ENCODE assay signal across 8 mouse cellular contexts in the genomic region with DNA sequence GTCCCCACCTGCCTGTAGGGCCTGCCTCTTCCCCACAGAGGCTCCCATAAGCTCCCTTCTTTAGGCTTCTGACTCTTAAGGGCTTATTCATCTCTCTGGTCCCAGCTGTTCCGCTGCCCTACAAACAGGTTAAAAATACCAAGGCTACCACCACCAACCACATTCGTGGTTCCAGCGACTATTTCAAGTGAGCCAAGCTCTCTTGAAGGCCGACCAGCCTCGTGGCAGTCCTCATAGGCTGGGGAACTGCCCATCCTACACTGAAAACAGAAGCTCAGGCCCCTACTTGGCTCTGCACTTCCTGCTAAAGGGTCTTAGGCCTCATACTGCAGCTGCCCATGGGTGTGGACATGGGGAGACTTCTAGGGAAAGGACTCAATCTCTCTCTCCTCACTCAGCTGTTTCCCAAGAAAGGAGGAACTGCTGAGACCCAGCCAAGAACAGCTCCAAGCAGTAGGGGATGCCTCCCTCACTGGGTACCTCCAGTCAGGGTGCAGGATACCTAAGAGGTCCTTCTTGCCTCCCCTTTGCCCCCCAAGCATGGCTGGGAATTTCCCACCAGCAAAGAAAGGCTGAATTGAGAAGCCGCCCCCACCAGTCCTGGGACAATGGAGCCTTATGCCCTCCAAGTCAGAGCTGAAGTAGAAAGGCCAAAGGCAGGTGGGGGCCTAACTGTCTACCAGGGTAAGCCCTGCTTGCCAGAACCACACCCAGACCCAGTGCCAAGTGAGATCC. TPM values are rescaled to one million over a fixed set of nuclear protein-coding genes. Genes with fewer than 3 reads are reported as not detected.
DNase-seq lines count a peak whose midpoint lies in the region; ATAC-seq and TF ChIP-seq lines count a peak whose summit lies in the region.

No protein-coding gene starts in this region.

- DNase-seq in lung, embryonic 14.5 days, result no peak
- DNase-seq in lung, postnatal 10 days, result no peak
- no peak for DNase-seq in ovary, postnatal 10 days (ENCODE audit: low spot score)
- DNase-seq in gastrocnemius, postnatal 4 days (ENCODE audit: low spot score in 2 of 2), result no peak
- no peak for DNase-seq in gastrocnemius, postnatal 25 days

- ATAC-seq in lung, embryonic 14.5 days (ENCODE audit: insufficient read depth), result no peak
- ATAC-seq in forebrain, embryonic 13.5 days, result no peak; the same call in 1 of the 2 replicates
- no peak for ATAC-seq in intestine, postnatal 0 days
- no peak for ATAC-seq in neural tube, embryonic 14.5 days (ENCODE audit: low read depth)

- peaks cover 32% of the 10 kb centered on the region for H3K36me3 ChIP-seq in lung, embryonic 14.5 days (ENCODE audit: insufficient read depth)
- peaks cover 31% of the 10 kb centered on the region for H3K36me3 ChIP-seq in forebrain, embryonic 13.5 days (ENCODE audit: poor library complexity, severe bottlenecking)
- H3K36me3 ChIP-seq in intestine, postnatal 0 days (ENCODE audit: control insufficient read depth, insufficient read depth), result peaks cover 30% of the 10 kb centered on the region
- peaks cover 21% of the 10 kb centered on the region for H3K36me3 ChIP-seq in neural tube, embryonic 14.5 days (ENCODE audit: control insufficient read depth, insufficient read depth, low read length)

- no peaks in the 10 kb centered on the region for H3K27me3 ChIP-seq in lung, embryonic 14.5 days (ENCODE audit: insufficient read depth, low read length)
- no peaks in the 10 kb centered on the region for H3K27me3 ChIP-seq in forebrain, embryonic 13.5 days
- H3K27me3 ChIP-seq in intestine, postnatal 0 days (replicated peaks; ENCODE audit: control insufficient read depth, insufficient read depth, low read length), result no peaks in the 10 kb centered on the region
- H3K27me3 ChIP-seq in neural tube, embryonic 14.5 days (ENCODE audit: control insufficient read depth, insufficient read depth, low read length), result no peaks in the 10 kb centered on the region

- TF ChIP-seq CTCF in lung, embryonic 14.5 days (IDR thresholded peaks at IDR 0.05; ENCODE audit: low read depth), result no peak
- TF ChIP-seq CTCF in intestine, postnatal 0 days (IDR thresholded peaks at IDR 0.05; ENCODE audit: low read depth), result no peak

- peak overlapping the region; percentile 34; the same call in 1 of the 2 replicates for H3K4me3 ChIP-seq in lung, embryonic 14.5 days (ENCODE audit: low read depth, low read length)
- peak overlapping the region; percentile 28; the same call in 1 of the 2 replicates for H3K4me3 ChIP-seq in forebrain, embryonic 13.5 days
- H3K4me3 ChIP-seq in intestine, postnatal 0 days (ENCODE audit: low read depth, low read length), result no peak overlapping the region
- peak overlapping the region; percentile 27 for H3K4me3 ChIP-seq in neural tube, embryonic 14.5 days (ENCODE audit: low read depth, low read length)

- peak overlapping the region; percentile 66 for H3K9ac ChIP-seq in lung, embryonic 14.5 days
- H3K9ac ChIP-seq in forebrain, embryonic 13.5 days, result peak overlapping the region; percentile 75
- H3K9ac ChIP-seq in intestine, postnatal 0 days (ENCODE audit: low read depth, low read length), result peak overlapping the region; percentile 60
- H3K9ac ChIP-seq in neural tube, embryonic 14.5 days (replicated peaks; ENCODE audit: low read depth, low read length), result peak overlapping the region; percentile 82

- peaks cover 33% of the 10 kb centered on the region for H3K4me1 ChIP-seq in lung, embryonic 14.5 days (ENCODE audit: insufficient read depth)
- H3K4me1 ChIP-seq in forebrain, embryonic 13.5 days, result peaks cover 48% of the 10 kb centered on the region
- peaks cover 28% of the 10 kb centered on the region for H3K4me1 ChIP-seq in intestine, postnatal 0 days (replicated peaks; ENCODE audit: control insufficient read depth, insufficient read depth, low read length)
- peaks cover 24% of the 10 kb centered on the region for H3K4me1 ChIP-seq in neural tube, embryonic 14.5 days (ENCODE audit: control insufficient read depth, insufficient read depth, low read length)

- no peaks in the 10 kb centered on the region for H3K9me3 ChIP-seq in lung, embryonic 14.5 days (ENCODE audit: low read depth, low read length)
- H3K9me3 ChIP-seq in forebrain, embryonic 13.5 days (replicated peaks), result no peaks in the 10 kb centered on the region
- no peaks in the 10 kb centered on the region for H3K9me3 ChIP-seq in intestine, postnatal 0 days (ENCODE audit: control insufficient read depth)
- no peaks in the 10 kb centered on the region for H3K9me3 ChIP-seq in neural tube, embryonic 14.5 days (ENCODE audit: control insufficient read depth, low read length)

- WGBS in lung, embryonic 14.5 days, result 67% methylated on average over 6 of the region's 6 CpGs
- WGBS in forebrain, embryonic 13.5 days, result 65% methylated on average over 6 of the region's 6 CpGs
- WGBS in intestine, postnatal 0 days, result 67% methylated on average over 6 of the region's 6 CpGs
- whole genome bisulfite sequencing in neural tube, embryonic 14.5 days, result 65% methylated on average over 6 of the region's 6 CpGs

- peak overlapping the region; percentile 79 for H3K4me2 ChIP-seq in lung, embryonic 14.5 days
- H3K4me2 ChIP-seq in forebrain, embryonic 13.5 days, result peak overlapping the region; percentile 64
- H3K4me2 ChIP-seq in intestine, postnatal 0 days (replicated peaks; ENCODE audit: low read depth), result peak overlapping the region; percentile 67
- H3K4me2 ChIP-seq in neural tube, embryonic 14.5 days (ENCODE audit: low read depth, low read length), result peak overlapping the region; percentile 66

- H3K27ac ChIP-seq in lung, embryonic 14.5 days (ENCODE audit: low read depth), result peak overlapping the region; percentile 96
- peak overlapping the region; percentile 98 for H3K27ac ChIP-seq in forebrain, embryonic 13.5 days
- peak overlapping the region; percentile 95 for H3K27ac ChIP-seq in intestine, postnatal 0 days (ENCODE audit: low read depth, low read length)
- H3K27ac ChIP-seq in neural tube, embryonic 14.5 days (ENCODE audit: low read depth, low read length), result peak overlapping the region; percentile 99

RNA-seq across cellular contexts. Expression of a gene that starts 2.6 kb away (rescaled TPM):
- 5.1 and 5.3 TPM in 2 replicates for polyA plus RNA-seq in lung, embryonic 14.5 days (2014; fragmentation: Nextera tagmentation; extraction: Ambion mirVana)
- polyA plus RNA-seq in forebrain, embryonic 13.5 days (2015; fragmentation: Nextera tagmentation; extraction: Ambion mirVana), result 1.8 and 2.0 TPM in 2 replicates
- polyA plus RNA-seq in intestine, postnatal 0 days (2015; fragmentation: Nextera tagmentation; extraction: Ambion mirVana), result 37.1 and 37.3 TPM in 2 replicates
- 2.8 and 5.3 TPM in 2 replicates for polyA plus RNA-seq in neural tube, embryonic 14.5 days (2014; fragmentation: Nextera tagmentation; extraction: Ambion mirVana)
- 10 to 100 TPM; 50.9 to 52.0 TPM for total RNA-seq in gastrocnemius, postnatal 4 days (2021)
- total RNA-seq in gastrocnemius, postnatal 25 days (2021), result 10 to 100 TPM; 18.1 to 19.4 TPM

RNA-seq across cellular contexts. Expression of a gene that starts 23.5 kb away (rescaled TPM):
- polyA plus RNA-seq in lung, embryonic 14.5 days (2014; fragmentation: Nextera tagmentation; extraction: Ambion mirVana), result 408 and 419 TPM in 2 replicates
- polyA plus RNA-seq in forebrain, embryonic 13.5 days (2015; fragmentation: Nextera tagmentation; extraction: Ambion mirVana), result 397 and 426 TPM in 2 replicates
- polyA plus RNA-seq in intestine, postnatal 0 days (2015; fragmentation: Nextera tagmentation; extraction: Ambion mirVana), result 245 and 265 TPM in 2 replicates
- 234 and 258 TPM in 2 replicates for polyA plus RNA-seq in neural tube, embryonic 14.5 days (2014; fragmentation: Nextera tagmentation; extraction: Ambion mirVana)
- 100 to 1,000 TPM; 307 to 340 TPM for total RNA-seq in gastrocnemius, postnatal 4 days (2021)
- 10 to 100 TPM; 73.2 to 87.6 TPM for total RNA-seq in gastrocnemius, postnatal 25 days (2021)

RNA-seq across cellular contexts. Expression of a gene that starts 24.2 kb away (rescaled TPM):
- 57.9 and 64.6 TPM in 2 replicates for polyA plus RNA-seq in lung, embryonic 14.5 days (2014; fragmentation: Nextera tagmentation; extraction: Ambion mirVana)
- 15.4 and 20.8 TPM in 2 replicates for polyA plus RNA-seq in forebrain, embryonic 13.5 days (2015; fragmentation: Nextera tagmentation; extraction: Ambion mirVana)
- 36.9 and 38.9 TPM in 2 replicates for polyA plus RNA-seq in intestine, postnatal 0 days (2015; fragmentation: Nextera tagmentation; extraction: Ambion mirVana)
- 15.0 and 17.8 TPM in 2 replicates for polyA plus RNA-seq in neural tube, embryonic 14.5 days (2014; fragmentation: Nextera tagmentation; extraction: Ambion mirVana)
- total RNA-seq in gastrocnemius, postnatal 4 days (2021), result 10 to 100 TPM; 31.8 to 35.2 TPM
- 10 to 100 TPM; 44.2 to 45.3 TPM for total RNA-seq in gastrocnemius, postnatal 25 days (2021)

RNA-seq across cellular contexts. Expression of a gene that starts 31.0 kb away (rescaled TPM):
- 0.73 and 1.4 TPM in 2 replicates for polyA plus RNA-seq in lung, embryonic 14.5 days (2014; fragmentation: Nextera tagmentation; extraction: Ambion mirVana)
- polyA plus RNA-seq in forebrain, embryonic 13.5 days (2015; fragmentation: Nextera tagmentation; extraction: Ambion mirVana), result 1.1 and 1.5 TPM in 2 replicates
- polyA plus RNA-seq in intestine, postnatal 0 days (2015; fragmentation: Nextera tagmentation; extraction: Ambion mirVana), result 0.31 and 0.50 TPM in 2 replicates
- 1.5 and 2.1 TPM in 2 replicates for polyA plus RNA-seq in neural tube, embryonic 14.5 days (2014; fragmentation: Nextera tagmentation; extraction: Ambion mirVana)
- total RNA-seq in gastrocnemius, postnatal 4 days (2021), result under 1 TPM; 0.66 to 0.78 TPM
- total RNA-seq in gastrocnemius, postnatal 25 days (2021), result under 1 TPM; 0.38 to 0.72 TPM

RNA-seq across cellular contexts. Expression of a gene that starts 32.9 kb away (rescaled TPM):
- 14.7 and 17.2 TPM in 2 replicates for polyA plus RNA-seq in lung, embryonic 14.5 days (2014; fragmentation: Nextera tagmentation; extraction: Ambion mirVana)
- polyA plus RNA-seq in forebrain, embryonic 13.5 days (2015; fragmentation: Nextera tagmentation; extraction: Ambion mirVana), result 14.5 and 17.9 TPM in 2 replicates
- polyA plus RNA-seq in intestine, postnatal 0 days (2015; fragmentation: Nextera tagmentation; extraction: Ambion mirVana), result 20.4 and 21.4 TPM in 2 replicates
- polyA plus RNA-seq in neural tube, embryonic 14.5 days (2014; fragmentation: Nextera tagmentation; extraction: Ambion mirVana), result 13.3 and 15.6 TPM in 2 replicates
- 10 to 100 TPM; 15.5 to 20.5 TPM for total RNA-seq in gastrocnemius, postnatal 4 days (2021)
- 10 to 100 TPM; 10.4 to 13.4 TPM for total RNA-seq in gastrocnemius, postnatal 25 days (2021)
